Mouse (Mus musculus) lung, adult 2 months (tissue): ENCODE measurements at regions not wholly inside any gene's neighbourhood (a gene's known extent, or its start where the extent isn't known, plus 50 kb on each side); places are given as distances from the start of the nearest gene placed in this dataset.

Experiments
- CTCF ChIP-seq: fragments of 200-500 bp; IDR thresholded peaks from 2 replicates; pipeline ENCODE4 v1.5.1; 2011; ENCODE audit warnings: mild to moderate bottlenecking, low read length, control low read depth; ENCODE audit not compliant: insufficient read depth
- POLR2A ChIP-seq: fragments of 200-500 bp; IDR thresholded peaks from 2 replicates; pipeline ENCODE4 v1.6.1; 2011; ENCODE audit warnings: low read depth, mild to moderate bottlenecking, control low read depth, low read length, borderline replicate concordance; ENCODE audit errors: extremely low read depth

GRCm38 (mm10) chr12:10620541-10620940 is 230.0 kb downstream of the Rdh14 start:
- TF ChIP-seq CTCF = no peak
- TF ChIP-seq POLR2A = no peak
